Mouse (Mus musculus) ZHBTc4 (cell line): ENCODE data around the gene Tnmd.
A peak's percentile ranks its signal among the peaks of the same experiment; 100 is the strongest.

Source experiments
- DNase-seq: peaks from one replicate; pipeline ENCODE4 v3.0.0-alpha.2; 2011; ENCODE audit warnings: low read depth, low spot score

Gene Tnmd

DNA sequence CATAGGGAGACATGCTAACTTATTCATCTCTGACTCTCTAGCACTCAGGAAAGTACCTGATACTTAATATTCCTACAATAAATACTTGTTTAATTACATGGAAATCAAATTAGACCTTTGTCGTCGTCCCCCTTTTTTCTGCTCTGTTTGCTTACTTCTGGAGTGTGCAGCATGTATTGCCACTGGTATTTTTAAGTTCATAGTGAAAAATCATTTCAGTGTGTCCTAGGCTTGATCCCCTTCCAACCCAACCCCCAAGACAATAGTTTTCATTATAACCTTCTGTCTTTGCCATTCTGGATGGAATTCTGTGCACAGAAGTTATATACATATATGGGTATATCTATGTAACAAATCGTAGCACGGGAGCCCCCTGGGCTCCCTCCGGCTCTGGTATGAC, at the start of gene Tnmd:
Gene Tnmd, plus strand, starts transcription at position 301 of the 400 bp plus-strand sequence.
- no peak for DNase-seq

DNA sequence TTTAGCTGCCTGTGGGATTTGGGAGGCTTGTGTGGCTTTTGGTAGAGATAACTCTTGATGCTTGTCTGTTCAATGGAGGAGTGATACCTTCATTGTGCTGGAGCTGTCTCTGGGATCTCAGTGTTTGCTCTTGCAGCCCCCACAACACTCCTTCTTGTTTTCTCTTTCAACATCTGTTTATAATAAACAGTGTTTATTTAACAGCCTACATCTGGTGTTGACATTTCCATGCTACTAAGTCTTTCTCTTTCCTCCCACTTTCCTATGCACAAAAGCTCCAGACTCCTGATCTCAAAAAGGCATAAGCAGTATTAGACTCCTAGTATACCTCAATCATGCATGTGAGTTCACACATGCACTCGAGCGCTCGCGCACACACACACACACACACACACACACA, 2.9 kb downstream of the Tnmd start:
- no peak for DNase-seq

DNA sequence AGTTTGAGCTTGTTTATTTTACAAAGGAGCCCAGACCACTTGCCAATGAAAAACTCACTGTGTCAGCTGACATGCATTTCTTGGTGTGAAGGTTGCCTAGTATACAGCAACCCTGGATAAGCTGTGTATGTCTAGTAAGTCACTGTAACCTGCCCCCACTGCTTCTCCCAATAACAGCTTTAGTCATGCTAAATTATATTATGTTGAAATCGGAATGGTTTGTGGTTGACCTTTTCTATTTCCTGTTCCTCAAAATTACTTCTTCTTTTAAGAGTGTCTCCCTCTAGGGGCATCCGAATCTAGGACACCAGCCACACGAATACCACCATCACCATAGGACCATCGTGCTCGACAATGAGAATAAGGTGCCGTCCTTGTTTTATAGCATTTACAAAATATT, 19.0 kb downstream of the Tnmd start:
- no peak for DNase-seq

DNA sequence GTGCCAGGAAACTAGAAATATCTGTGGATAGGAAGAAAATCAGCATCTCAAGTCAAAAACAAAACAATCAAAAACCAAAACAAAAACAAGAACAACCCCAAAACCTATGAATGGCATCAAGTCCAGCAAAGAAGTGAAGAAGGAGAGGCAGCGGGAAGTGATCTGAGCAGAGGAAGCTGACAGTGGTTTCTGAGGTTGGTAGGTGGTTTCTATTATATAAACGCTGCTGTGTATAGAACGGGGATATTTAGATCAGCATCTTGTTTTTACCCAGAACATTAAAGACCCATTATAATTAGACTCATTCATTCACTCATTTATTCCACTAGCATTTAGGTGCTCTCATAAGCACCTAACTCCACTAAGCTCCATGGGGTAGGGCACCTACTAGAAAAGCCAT, 36.5 kb downstream of the Tnmd start:
- DNase-seq = no peak

DNA sequence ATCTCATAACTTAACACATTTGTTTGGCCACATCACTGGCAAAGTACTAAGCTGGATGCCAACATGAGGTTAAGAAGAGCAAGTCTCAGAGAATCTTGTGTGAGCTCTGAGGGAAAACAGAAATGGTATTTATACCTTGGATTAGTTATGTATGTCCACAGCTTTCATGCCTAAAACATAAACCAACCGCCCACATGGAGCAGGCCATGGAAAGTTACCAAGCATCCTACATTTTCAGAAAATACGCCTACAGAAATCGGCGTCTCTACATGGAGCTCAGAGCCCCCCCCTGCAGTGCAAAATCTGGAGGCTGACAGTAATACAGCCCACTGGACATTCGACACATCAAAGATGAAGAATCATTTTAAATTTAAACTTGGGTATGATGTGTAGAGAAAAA, 37.3 kb downstream of the Tnmd start:
- no peak for DNase-seq

DNA sequence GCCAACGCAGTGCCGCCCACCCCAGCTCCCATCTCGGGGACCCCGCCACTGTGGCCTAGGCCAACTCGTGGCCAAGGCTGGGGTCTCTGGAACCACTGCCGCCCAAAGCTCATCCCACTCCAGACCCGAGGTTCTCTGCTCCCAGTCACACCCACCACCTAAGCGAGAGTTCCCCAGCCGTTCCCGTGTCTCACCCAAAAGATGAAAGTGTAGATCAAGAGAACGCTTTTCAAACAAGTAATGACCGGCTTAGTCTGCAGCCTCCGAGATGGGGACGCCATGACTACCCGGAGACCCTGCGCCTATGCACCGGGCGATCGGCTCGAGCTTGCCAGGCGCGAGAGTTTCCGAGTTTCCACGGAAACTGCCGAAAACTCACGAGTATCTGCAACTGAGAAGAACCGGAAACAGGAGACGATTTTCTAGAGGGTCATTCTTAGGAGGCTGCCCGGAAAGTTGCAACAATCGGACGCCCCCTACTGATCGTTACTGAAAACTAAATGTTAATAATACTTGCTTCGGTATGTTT, 47.3 kb downstream of the Tnmd start, which contains the start of gene Tspan6:
Gene Tspan6, minus strand, starts transcription at position 416 of the 529 bp plus-strand sequence.
- peak; percentile 76 for DNase-seq

DNA sequence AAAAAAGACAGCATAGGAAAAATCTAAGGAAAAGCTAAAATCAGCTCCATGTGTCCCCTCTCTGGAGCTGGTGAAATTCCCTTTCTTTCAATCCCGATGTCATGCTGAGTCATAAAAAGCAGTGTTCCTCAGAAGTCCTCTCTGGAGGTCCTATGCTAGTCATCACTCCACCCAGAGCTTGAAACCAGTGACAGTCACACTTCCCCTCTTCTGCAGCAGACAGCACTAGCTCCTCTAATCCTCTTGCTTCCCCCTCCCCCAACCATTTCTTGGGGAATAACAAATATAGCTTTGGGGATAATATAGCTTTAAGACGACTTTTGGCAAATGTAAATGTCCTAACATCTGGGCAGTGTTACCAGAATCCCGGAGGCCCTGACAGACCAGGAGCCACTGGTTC, 57.5 kb downstream of the Tnmd start, which contains the start of gene Srpx2:
Gene Srpx2, plus strand, starts transcription at position 166 of the 400 bp plus-strand sequence.
- no peak for DNase-seq

DNA sequence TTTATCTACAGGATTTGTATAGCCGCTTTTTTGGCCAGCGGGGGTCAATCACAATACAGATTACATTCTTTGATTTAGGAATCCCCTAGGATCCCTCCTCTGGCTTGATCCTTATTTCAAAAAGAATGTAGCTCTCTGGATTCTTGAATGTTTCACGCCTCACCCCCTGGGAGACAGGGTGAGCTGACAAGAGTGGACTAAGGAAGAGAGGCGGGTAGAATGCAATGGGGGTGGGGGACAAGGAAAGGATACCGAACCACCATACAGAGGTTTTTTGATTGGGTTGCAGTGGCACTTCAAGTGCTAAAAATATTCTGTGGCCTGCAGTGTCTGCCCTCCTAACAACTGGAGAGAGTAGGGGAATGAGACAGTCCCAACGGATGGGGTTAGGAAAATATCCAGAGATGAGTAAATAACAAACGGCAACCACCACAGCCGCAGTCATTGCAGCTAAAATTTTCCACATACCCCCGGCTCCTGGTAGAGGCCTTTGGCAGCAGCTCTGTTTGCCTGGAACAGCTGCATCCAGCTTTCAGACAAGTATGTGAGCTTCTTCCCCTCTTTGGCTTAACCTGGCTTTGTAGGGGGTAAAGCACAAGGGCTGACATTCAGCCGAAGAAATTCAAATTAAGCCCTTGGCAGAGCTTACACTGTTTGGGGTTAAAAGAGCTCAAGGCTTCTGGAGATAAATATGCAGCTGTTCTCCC, 60.8 kb downstream of the Tnmd start:
- no peak for DNase-seq

DNA sequence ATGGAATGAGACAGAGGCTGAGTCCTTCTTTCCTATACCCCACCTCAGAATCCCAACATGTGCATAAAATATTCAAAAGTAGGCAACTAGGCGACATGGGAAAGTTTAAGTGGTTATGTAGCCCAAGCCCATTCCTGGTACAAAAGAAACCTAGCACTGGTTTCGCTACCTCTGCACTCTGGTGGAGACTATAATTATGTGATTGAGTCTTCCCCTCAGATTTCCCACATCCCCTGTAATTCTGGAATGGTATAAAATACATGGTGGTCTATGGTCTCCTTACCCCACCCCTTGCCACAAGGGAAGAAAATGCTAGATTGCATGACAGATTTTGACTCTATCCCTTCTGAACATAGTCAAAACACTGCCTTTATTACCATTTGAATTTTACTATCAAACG, 62.2 kb downstream of the Tnmd start:
- DNase-seq = no peak

DNA sequence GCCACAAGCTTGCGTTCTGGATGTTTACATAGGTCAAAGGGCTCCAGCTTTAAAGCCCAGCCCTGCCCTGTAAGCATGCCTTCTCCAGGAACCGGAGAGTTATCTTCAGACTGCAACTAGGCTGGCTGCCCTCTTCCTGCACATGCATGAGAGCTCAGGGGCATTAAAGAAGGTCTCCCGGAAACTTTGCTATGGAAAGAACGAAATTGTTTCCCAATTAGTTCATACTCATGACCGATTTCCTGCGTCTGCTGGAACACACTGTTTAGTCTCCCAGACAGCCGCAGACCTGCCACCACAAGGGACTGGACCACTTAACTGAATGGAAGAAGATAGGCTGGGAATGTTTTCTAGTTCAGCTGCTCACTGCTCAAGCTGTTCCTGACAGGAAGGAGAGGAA, 63.4 kb downstream of the Tnmd start:
- DNase-seq = no peak
